Mouse (Mus musculus): ENCODE measurements around the gene Olfr52.
"Not testable (repeated sequence)": the region's sequence is repeated elsewhere in the genome, so short reads cannot be mapped to it uniquely, and the experiment has no call there.

The Olfr52 gene

DNA sequence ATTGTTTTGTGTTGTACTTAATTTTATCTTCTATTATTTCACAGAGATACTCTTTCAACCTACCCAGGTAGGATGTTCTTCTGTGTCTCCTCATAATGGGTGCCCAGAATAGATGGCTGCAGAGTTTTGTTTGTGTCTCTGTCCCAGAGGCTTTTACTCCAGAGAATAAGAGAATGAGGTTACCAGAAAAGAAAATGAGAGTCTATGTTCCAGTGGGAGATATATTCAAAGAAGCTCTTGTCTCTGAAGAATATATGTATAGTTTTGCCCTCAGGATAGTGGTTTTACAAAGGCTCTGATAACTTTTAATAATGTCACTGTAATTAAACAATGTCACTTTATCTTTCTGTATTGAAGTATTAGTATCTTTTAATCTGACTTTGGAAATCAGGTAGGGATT, at the start of gene Olfr52:
TSS of gene Olfr52 (minus strand) at position 101 of the 400 bp plus-strand sequence.
- in situ Hi-C loops (cut with MboI; ENCODE audit: low sequenced_read_pairs) = no loop called here

DNA sequence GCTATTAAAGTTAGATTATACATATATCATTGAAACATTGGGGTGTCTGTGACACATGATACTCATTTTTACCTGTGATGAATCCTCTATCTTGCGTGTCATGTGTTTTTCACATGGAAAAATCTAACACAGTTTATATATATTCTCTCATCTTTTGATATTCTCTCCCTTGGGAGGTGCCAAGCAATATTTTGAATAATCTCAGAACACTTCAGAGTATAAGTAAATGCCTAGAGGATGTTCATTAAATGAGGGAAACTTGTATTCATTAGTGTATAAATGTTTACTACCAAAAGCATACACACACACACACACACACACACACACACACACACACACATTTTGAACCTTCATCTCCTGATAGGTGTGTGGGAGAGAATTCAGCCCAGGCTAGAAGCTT, 45.8 kb upstream of the Olfr52 start, which contains the start of gene Olfr1047:
TSS of gene Olfr1047 (minus strand) at position 101 of the 400 bp plus-strand sequence.
- in situ Hi-C loops (cut with MboI; ENCODE audit: low sequenced_read_pairs) = no loop called here

DNA sequence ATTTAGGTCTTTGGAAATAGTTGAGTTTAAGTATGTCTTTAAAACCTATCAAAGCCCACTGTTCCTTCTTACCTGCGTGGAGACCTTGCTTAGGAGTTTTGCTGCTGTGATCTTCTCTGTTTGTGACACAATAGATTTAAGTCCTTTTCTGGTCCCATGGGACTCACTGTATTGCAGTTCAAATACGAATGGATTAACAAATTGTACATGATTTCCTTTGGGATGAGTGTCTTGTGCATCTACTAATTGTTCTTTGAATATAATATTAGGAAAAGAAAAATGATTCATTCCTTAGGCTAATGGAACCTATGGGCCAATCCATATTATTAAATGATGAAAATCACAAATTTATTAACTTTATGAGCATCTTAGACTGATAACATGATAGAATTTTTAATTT, 33.7 kb upstream of the Olfr52 start, which contains the start of gene Olfr1046:
TSS of gene Olfr1046 (minus strand) at position 101 of the 400 bp plus-strand sequence.
- in situ Hi-C loops (cut with MboI; ENCODE audit: low sequenced_read_pairs) = no loop called here

DNA sequence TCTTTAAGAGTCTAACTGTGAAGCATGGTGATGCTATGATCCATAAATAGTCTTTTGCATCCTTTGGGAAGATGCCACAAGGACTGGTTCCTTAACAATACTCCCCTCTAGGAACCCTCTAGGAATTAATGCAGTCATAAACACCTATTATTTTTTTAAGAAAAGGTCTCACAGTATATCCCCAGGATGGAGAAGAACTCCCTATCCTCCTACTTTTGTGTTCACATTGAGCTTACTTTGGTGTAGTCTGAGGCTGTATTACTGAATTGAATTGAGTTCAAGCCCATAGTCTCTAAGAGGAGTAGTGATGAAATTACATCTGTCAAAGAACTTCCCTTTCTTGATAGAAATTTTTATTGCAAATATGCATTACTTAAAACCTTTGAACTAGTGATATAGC, 17.4 kb upstream of the Olfr52 start, which contains the start of gene Olfr1045:
TSS of gene Olfr1045 (minus strand) at position 101 of the 400 bp plus-strand sequence.
- in situ Hi-C loops (cut with MboI; ENCODE audit: low sequenced_read_pairs) = no loop called here

DNA sequence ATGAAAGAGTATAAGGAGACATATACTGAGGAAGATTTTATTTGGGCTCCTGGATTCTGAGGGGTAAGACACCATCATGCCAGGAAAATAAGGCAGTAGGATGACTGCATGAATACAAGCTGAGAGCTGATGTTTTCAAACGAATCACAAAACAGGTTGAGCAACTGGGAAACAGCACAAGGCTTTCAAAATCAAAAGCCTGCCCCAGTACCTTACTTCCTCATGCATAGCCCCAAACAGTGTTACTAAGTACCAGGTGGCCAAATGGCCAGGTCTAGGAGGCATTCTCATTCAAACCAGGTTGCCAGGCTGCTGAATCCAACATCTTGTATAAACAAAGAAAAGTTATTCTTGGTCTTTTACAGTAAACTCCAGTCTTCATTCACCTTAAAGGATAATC, 10.4 kb upstream of the Olfr52 start:
- in situ Hi-C loops (cut with MboI; ENCODE audit: low sequenced_read_pairs) = no loop called here

DNA sequence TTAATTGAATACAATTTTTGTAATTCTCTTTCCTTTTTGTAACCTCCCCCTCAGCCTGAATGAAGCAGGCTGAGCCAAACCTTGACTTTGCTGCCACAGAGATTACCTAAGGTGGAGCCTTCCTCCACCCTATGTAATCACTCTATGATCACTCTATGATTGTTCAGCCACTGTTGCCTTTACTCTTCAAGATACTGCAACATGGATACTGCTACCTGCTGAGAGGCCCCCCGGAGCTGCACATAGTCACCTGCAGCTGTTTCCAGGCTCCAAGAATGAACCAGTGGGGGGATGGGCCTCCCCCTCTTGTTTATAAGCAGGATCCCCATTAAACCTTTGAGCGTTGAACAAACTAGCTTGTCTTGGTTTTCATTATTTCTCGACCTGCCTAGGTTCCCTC, 5.5 kb downstream of the Olfr52 start:
- in situ Hi-C loops (cut with MboI; ENCODE audit: low sequenced_read_pairs) = no loop called here

DNA sequence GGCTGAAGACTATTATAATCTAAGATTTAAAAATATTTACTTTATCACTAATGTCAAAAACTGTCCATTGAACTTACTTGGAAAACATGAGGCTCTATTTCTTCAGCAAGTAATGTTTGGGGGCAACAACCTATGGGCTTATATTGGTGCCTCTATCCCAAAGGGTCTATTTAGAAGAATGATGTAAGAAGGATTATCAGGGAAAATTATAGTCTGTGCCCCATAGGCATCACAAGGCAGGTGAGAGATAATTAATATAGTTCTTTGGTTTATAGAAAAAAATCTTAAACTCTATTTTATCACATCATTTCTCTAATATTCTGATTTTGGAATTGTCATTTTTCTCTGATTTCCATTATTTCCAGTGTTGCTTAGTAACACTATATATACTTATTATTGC, 7.8 kb downstream of the Olfr52 start, which contains the start of gene Olfr1044:
TSS of gene Olfr1044 (minus strand) at position 101 of the 400 bp plus-strand sequence.
- in situ Hi-C loops (cut with MboI; ENCODE audit: low sequenced_read_pairs) = no loop called here

DNA sequence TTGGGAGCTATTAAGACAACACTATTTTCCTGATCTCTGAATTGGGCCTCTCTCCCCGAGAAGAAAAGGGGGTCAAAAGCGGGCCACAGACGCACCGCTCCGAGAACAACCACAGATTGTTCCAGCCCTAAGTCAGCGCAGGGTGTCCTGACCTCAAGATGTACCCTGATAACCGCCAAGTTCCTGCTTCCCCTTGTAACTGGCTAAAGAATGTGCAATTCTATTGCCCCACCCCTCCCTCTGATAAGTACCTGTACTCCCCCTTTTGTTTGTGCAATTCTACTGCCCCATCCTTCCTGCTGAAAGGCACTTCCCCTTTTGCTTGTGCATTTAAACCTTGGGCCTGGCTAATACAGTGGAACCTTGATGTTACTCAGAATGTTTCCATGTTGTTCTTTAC, 10.1 kb downstream of the Olfr52 start:
- in situ Hi-C loops (cut with MboI; ENCODE audit: low sequenced_read_pairs) = not testable (repeated sequence)

DNA sequence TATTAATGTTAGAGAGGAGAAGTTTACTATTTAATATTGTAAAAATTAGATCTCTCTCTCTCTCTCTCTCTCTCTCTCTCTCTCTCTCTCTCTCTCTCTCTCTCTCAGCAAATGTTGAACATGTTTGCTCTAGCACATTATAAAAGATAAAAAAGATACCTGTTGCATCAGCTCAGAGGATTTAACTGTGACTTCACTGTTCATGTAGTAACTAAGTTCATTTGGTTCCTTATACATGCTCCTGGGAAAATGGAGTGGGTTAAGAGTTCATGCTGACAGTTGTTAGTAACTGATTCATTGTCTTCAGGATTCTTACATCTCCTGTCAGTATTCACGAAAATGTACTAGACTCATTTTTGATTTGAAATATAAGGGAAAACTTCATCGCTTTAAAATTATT, 18.1 kb downstream of the Olfr52 start, which contains the start of gene Olfr1043:
TSS of gene Olfr1043 (minus strand) at position 101 of the 400 bp plus-strand sequence.
- in situ Hi-C loops (cut with MboI; ENCODE audit: low sequenced_read_pairs) = no loop called here

DNA sequence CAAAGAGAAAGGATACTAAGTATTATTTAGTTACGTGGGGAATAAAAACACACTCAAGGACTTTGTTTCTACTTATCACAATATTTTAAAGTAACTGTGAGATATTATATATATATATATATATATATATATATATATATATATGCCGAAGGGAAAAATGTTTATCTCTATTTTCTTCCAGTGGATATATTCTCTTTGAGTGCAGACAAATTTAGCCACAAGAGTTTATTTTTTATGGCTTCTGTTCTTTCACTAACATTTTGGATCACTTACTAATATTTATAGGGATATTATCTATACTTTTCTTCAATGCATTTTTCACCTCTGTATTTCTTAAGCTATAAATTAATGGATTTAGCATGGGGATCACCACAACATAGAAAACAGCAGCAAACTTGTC, 23.7 kb downstream of the Olfr52 start, which contains the start of gene Olfr1042:
TSS of gene Olfr1042 (minus strand) at position 101 of the 400 bp plus-strand sequence.
- in situ Hi-C loops (cut with MboI; ENCODE audit: low sequenced_read_pairs) = no loop called here

DNA sequence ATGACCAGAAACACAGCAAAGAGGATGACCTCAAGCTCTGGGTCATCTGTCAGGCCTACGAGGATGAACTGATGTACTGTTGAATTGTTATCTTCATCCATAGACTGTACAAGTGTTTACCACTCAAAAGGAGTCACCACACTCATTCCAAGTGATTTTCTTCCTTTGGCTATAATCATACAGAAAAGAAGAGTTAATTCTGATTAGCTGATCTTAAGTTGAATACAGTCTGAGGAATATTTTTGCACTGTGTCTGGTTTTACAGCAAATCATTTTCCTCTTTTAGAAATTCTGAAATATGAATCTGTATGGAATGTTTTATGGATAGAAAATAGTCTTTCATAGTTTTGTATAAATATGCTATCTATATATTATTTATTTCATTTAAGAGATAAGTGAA, 38.9 kb downstream of the Olfr52 start, which contains the start of gene Olfr1040:
TSS of gene Olfr1040 (minus strand) at position 101 of the 400 bp plus-strand sequence.
- in situ Hi-C loops (cut with MboI; ENCODE audit: low sequenced_read_pairs) = no loop called here

DNA sequence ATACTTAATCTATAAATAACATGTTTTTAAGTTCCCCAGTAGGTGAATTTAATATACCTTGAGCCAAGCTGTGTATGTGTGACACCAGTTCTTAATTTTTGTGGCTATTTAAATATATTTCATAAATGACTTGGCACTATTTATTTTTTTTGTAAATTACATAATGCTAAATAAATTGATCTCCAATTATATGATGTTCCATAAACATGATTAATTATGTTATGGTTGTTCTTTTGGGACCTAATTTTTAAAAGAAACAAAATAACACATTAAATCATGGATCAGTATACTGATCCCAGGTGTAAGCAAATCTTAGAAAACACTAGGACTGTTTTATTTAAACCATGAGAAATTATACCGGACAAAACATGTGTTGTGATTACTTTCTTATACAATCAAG, 49.7 kb downstream of the Olfr52 start, which contains the start of gene Olfr1039:
TSS of gene Olfr1039 (minus strand) at position 101 of the 400 bp plus-strand sequence.
- in situ Hi-C loops (cut with MboI; ENCODE audit: low sequenced_read_pairs) = no loop called here

Data from CH12F3 (cell line).